Mouse (Mus musculus): ENCODE measurements around the gene Fam129a. TPM values are rescaled to one million over a fixed set of nuclear protein-coding genes. Genes with fewer than 3 reads are reported as not detected.

Fam129a gene
- polyA plus RNA-seq, 1 experiment from 2014 or later = 4.6 TPM

DNA sequence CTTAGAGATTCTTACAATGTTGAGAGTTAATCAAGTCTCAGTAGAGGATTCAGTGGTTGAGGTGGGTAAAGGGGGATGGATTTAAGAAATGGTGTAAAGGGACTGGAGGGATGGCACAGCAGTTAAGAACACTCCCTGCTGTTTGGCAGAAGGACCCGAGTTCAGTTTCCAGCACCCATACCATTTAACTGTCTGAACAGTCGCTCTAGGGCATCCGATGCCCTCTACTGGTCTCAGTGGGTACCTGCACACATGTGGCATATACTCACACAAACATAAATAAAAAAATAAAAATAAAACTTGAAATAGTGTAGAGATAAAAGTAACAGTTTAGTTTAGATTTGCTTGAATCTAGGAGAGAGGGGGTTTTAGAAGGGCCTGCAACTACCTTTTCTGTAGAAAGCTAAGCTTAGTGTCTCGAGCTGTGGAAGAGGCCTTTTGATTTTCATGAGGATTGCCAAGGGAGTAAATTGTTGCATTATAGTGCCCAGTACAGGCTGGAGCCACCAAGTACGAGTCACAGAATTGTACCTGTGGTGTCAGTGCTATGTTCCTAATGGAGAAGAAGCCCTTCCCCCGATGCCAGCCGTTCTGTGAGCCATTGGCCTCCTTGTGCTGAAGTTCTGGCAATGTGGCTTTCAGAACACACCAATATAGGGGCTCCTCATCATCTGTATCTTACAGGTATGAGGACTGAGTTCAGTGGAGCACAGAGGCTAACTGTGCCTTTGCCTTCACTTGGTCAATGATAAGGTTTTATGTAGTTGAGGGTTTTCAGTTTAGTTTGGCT is 61.8 kb downstream of the Fam129a start:
- TF ChIP-seq CTCF (IDR thresholded peaks at IDR 0.05; ENCODE audit: low read depth) = peak; percentile 31; the same call in 1 of the 2 replicates
- Histone ChIP-seq H3K36me3 (ENCODE audit: insufficient read depth) (no peaks in the 10 kb centered on the region), H3K9me3 (ENCODE audit: low read depth, low read length) (no peaks in the 10 kb centered on the region), H3K4me1 (ENCODE audit: insufficient read depth) (peaks cover 19% of the 10 kb centered on the region; the same call in 1 of the 2 replicates), H3K4me3 (ENCODE audit: low read depth, low read length) (no peak overlapping the region), H3K4me2 (no peak overlapping the region), H3K27me3 (ENCODE audit: insufficient read depth, low read length) (no peaks in the 10 kb centered on the region), H3K27ac (ENCODE audit: low read depth) (no peak overlapping the region), H3K9ac (no peak overlapping the region)
- WGBS = 93% methylated on average over 7 of the region's 7 CpGs
- no peak for ATAC-seq (ENCODE audit: insufficient read depth)
- DNase-seq = no peak

DNA sequence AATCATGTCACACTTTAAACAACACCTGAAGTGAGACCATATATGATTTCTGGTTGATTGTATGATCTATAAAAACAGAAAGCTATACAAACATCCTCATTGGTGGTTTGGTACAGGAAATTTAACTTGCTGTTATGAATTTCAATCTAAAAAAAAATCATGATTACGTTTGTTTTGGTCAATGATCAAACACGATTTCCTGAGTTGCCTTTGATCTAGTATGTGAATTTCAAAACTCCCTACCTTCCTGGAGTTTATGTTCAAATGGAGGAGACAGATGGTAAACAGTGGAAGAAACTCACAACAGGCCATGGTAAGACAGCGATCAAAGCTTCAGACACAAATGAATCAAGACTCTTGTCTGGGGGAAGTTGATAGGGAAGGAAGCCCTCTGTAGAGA is 65.7 kb downstream of the Fam129a start:
- Histone ChIP-seq H3K9me3 (ENCODE audit: low read depth, low read length) (no peaks in the 10 kb centered on the region), H3K36me3 (ENCODE audit: insufficient read depth) (no peaks in the 10 kb centered on the region), H3K4me1 (ENCODE audit: insufficient read depth) (0 out of 2 replicates have a peak, but pooled peaks cover 7% of the 10 kb centered on the region), H3K4me3 (ENCODE audit: low read depth, low read length) (no peak overlapping the region), H3K4me2 (no peak overlapping the region), H3K27me3 (ENCODE audit: insufficient read depth, low read length) (no peaks in the 10 kb centered on the region), H3K9ac (no peak overlapping the region), H3K27ac (ENCODE audit: low read depth) (no peak overlapping the region)
- no peak for TF ChIP-seq CTCF (IDR thresholded peaks at IDR 0.05; ENCODE audit: low read depth)
- no peak for ATAC-seq (ENCODE audit: insufficient read depth)
- WGBS = 69% methylated on average over 3 of the region's 3 CpGs
- no peak for DNase-seq

DNA sequence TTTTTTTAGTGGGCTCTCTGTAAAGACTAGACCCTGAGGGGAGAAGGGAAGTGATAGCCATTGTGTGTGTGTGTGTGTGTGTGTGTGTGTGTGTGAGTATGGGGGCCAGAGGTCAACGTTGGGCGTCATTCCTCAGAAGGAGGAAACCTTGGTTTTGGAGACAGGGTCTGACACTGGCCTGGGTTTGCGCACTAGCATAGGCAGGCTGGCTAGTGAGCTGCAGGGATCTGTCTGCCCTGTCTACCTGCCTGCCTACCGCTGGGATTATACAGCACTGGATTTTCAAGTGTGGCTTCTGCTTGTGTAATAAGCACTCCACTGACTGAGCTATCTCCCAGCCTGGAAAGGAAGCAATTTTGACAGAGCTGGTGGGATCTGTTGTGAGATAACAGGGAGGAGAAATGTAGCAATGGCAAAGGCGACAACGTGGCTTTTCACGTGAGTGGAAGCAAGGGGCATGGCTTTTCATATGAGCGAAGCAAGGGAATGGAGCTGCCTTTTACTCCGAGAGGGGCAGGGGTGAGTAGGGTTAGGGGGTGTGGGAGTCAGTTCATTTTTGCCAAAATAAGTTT is 66.5 kb downstream of the Fam129a start:
- TF ChIP-seq CTCF (IDR thresholded peaks at IDR 0.05; ENCODE audit: low read depth) = no peak
- Histone ChIP-seq H3K4me1 (ENCODE audit: insufficient read depth) (no peaks in the 10 kb centered on the region), H3K4me3 (ENCODE audit: low read depth, low read length) (no peak overlapping the region), H3K4me2 (no peak overlapping the region), H3K27me3 (ENCODE audit: insufficient read depth, low read length) (no peaks in the 10 kb centered on the region), H3K9me3 (ENCODE audit: low read depth, low read length) (no peaks in the 10 kb centered on the region), H3K27ac (ENCODE audit: low read depth) (no peak overlapping the region), H3K9ac (no peak overlapping the region), H3K36me3 (ENCODE audit: insufficient read depth) (no peaks in the 10 kb centered on the region)
- ATAC-seq (ENCODE audit: insufficient read depth) (no peak), DNase-seq (no peak)
- WGBS = 80% methylated on average over 9 of the region's 9 CpGs

DNA sequence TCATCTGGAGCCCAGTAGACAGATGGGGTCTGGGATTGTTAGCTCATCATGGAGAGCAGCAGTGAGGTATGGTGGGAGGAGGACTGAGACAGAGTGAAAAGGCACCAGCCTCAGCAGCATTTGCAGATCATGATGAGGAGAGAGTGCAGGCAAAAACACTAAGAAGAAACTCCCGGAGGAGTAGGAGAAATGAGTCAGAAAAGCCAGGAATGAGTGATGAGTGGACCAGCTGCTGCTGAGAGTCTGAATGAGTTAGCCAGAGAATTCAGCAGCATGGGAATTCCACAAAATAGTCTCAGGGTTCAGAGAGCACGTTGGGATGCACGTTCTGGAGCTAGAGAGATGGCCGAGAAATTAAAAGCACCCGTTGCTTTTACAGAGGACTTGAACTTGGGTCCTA is 67.4 kb downstream of the Fam129a start:
- Histone ChIP-seq H3K27ac (ENCODE audit: low read depth) (no peak overlapping the region), H3K36me3 (ENCODE audit: insufficient read depth) (no peaks in the 10 kb centered on the region), H3K4me1 (ENCODE audit: insufficient read depth) (no peaks in the 10 kb centered on the region), H3K9ac (no peak overlapping the region), H3K9me3 (ENCODE audit: low read depth, low read length) (no peaks in the 10 kb centered on the region), H3K27me3 (ENCODE audit: insufficient read depth, low read length) (no peaks in the 10 kb centered on the region), H3K4me2 (no peak overlapping the region), H3K4me3 (ENCODE audit: low read depth, low read length) (no peak overlapping the region)
- ATAC-seq (ENCODE audit: insufficient read depth) (no peak), DNase-seq (no peak)
- WGBS = 63% methylated on average over 5 of the region's 5 CpGs
- TF ChIP-seq CTCF (IDR thresholded peaks at IDR 0.05; ENCODE audit: low read depth) = no peak

- WGBS = 82% methylated on average over 2 of the region's 2 CpGs
- no peak for TF ChIP-seq CTCF (IDR thresholded peaks at IDR 0.05; ENCODE audit: low read depth)
- Histone ChIP-seq H3K9ac (no peak overlapping the region), H3K4me1 (ENCODE audit: insufficient read depth) (no peaks in the 10 kb centered on the region), H3K27me3 (ENCODE audit: insufficient read depth, low read length) (no peaks in the 10 kb centered on the region), H3K27ac (ENCODE audit: low read depth) (no peak overlapping the region), H3K4me2 (no peak overlapping the region), H3K9me3 (ENCODE audit: low read depth, low read length) (no peaks in the 10 kb centered on the region), H3K36me3 (ENCODE audit: insufficient read depth) (no peaks in the 10 kb centered on the region), H3K4me3 (ENCODE audit: low read depth, low read length) (no peak overlapping the region)
- ATAC-seq (ENCODE audit: insufficient read depth) = no peak
- no peak for DNase-seq
These were observed 67.8 kb downstream of the Fam129a start for GRCm38 (mm10) chr1:151638770-151639169.

DNA sequence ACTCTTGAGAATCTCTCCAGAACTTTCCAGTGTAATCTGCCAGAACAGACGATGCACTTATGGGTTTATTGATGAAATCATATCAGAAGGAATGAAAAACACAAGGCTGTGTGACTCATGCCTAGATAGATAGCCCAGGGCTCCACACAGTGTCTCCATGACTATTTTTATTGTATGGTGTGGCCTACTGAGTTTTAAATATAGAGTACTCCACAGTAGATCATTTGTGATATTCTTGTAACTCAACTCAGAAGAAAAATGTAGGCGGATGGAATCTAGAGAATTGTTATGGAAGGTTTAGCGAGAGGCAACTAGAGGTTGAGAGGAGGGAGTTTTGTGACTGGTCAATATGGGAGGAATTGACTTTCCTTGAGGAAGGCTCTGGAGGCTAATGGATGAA is 75.4 kb downstream of the Fam129a start:
- WGBS = 81% methylated on average over 3 of the region's 3 CpGs
- H3K4me3 ChIP-seq (ENCODE audit: low read depth, low read length) = no peak overlapping the region
- H3K9ac ChIP-seq = no peak overlapping the region
- H3K27me3 ChIP-seq (ENCODE audit: insufficient read depth, low read length) = no peaks in the 10 kb centered on the region
- no peak overlapping the region for H3K4me2 ChIP-seq
- TF ChIP-seq CTCF (IDR thresholded peaks at IDR 0.05; ENCODE audit: low read depth) = no peak
- no peaks in the 10 kb centered on the region for H3K9me3 ChIP-seq (ENCODE audit: low read depth, low read length)
- no peak for DNase-seq
- no peaks in the 10 kb centered on the region for H3K36me3 ChIP-seq (ENCODE audit: insufficient read depth)
- ATAC-seq (ENCODE audit: insufficient read depth) = no peak
- no peaks in the 10 kb centered on the region for H3K4me1 ChIP-seq (ENCODE audit: insufficient read depth)
- no peak overlapping the region for H3K27ac ChIP-seq (ENCODE audit: low read depth)

DNA sequence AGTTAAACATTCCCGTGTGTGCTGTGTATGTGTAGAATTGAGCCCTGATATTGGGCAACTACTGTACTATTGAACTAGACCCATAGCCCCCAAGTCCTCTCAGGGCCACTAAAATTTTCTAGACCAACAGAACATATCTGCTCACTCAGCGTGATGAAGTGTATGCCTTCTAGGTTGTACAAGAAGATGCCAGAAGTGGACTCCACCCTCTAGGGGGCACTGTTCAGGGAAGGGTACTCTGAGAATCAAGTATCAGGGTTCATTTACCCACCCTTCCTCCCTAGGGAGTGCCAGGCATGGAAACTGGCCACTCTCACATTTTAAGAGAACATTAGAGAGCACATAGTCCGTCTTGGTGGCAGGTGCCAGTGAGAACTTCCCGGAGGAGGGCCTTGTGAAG is 77.1 kb downstream of the Fam129a start:
- TF ChIP-seq CTCF (IDR thresholded peaks at IDR 0.05; ENCODE audit: low read depth) = peak; percentile 27; the same call in 1 of the 2 replicates
- Histone ChIP-seq H3K36me3 (ENCODE audit: insufficient read depth) (no peaks in the 10 kb centered on the region), H3K4me3 (ENCODE audit: low read depth, low read length) (no peak overlapping the region), H3K4me1 (ENCODE audit: insufficient read depth) (no peaks in the 10 kb centered on the region), H3K9ac (no peak overlapping the region), H3K27me3 (ENCODE audit: insufficient read depth, low read length) (no peaks in the 10 kb centered on the region), H3K4me2 (no peak overlapping the region), H3K27ac (ENCODE audit: low read depth) (no peak overlapping the region), H3K9me3 (ENCODE audit: low read depth, low read length) (no peaks in the 10 kb centered on the region)
- ATAC-seq (ENCODE audit: insufficient read depth) (no peak), DNase-seq (no peak)
- 85% methylated on average over 4 of the region's 4 CpGs for WGBS
